Mouse (Mus musculus): ENCODE results near the gene Slc38a9. TPM values are rescaled to one million over a fixed set of nuclear protein-coding genes. Genes with fewer than 3 reads are reported as not detected.
A peak's percentile ranks its signal among the peaks of the same experiment; 100 is the strongest.

The Slc38a9 gene
- total RNA-seq (2021) = 10 to 100 TPM; 16.1 to 18.5 TPM
- long read RNA-seq, full-length matches to known transcripts = 1 of 11 reads
- long read RNA-seq, partial matches to known transcripts = 5 of 11 reads
- long read RNA-seq, other reads (novel, unspliced or antisense) = 5 of 11 reads

GRCm38 (mm10) chr13:112660574-112661381, at the start of gene Slc38a9:
TSS of gene Slc38a9 (plus strand) at chr13:112660751.
- peak; percentile 89 to 94 for DNase-seq (ENCODE audit: low spot score in 2 of 2)

GRCm38 (mm10) chr13:112621592-112621991, 39.0 kb upstream of the Slc38a9 start:
- no peak for DNase-seq (ENCODE audit: low spot score in 2 of 2)

- no peak for DNase-seq (ENCODE audit: low spot score in 2 of 2)
These were observed 36.9 kb upstream of the Slc38a9 start for GRCm38 (mm10) chr13:112623656-112624055.

- no peak for DNase-seq (ENCODE audit: low spot score in 2 of 2)
These were observed 35.9 kb upstream of the Slc38a9 start for GRCm38 (mm10) chr13:112624622-112625021.

GRCm38 (mm10) chr13:112625566-112625965, 35.0 kb upstream of the Slc38a9 start:
- no peak for DNase-seq (ENCODE audit: low spot score in 2 of 2)

- DNase-seq (ENCODE audit: low spot score in 2 of 2) = no peak
These were observed 25.2 kb upstream of the Slc38a9 start for GRCm38 (mm10) chr13:112635174-112635837.

- DNase-seq (ENCODE audit: low spot score in 2 of 2) = no peak
These were observed 24.1 kb upstream of the Slc38a9 start for GRCm38 (mm10) chr13:112636498-112636897.

- no peak for DNase-seq (ENCODE audit: low spot score in 2 of 2)
These were observed 21.4 kb upstream of the Slc38a9 start for GRCm38 (mm10) chr13:112639111-112639510.

- DNase-seq (ENCODE audit: low spot score in 2 of 2) = no peak
These were observed 17.7 kb upstream of the Slc38a9 start for GRCm38 (mm10) chr13:112642897-112643296.

- no peak for DNase-seq (ENCODE audit: low spot score in 2 of 2)
These were observed 15.6 kb upstream of the Slc38a9 start for GRCm38 (mm10) chr13:112644996-112645395.

- DNase-seq (ENCODE audit: low spot score in 2 of 2) = no peak
These were observed 14.9 kb upstream of the Slc38a9 start for GRCm38 (mm10) chr13:112645529-112646186.

- DNase-seq (ENCODE audit: low spot score in 2 of 2) = no peak
These were observed 9.4 kb upstream of the Slc38a9 start for GRCm38 (mm10) chr13:112651183-112651582.

GRCm38 (mm10) chr13:112652205-112652604, 8.3 kb upstream of the Slc38a9 start, which contains the start of gene Ddx4:
TSS of gene Ddx4 (minus strand) at chr13:112652475.
- DNase-seq (ENCODE audit: low spot score in 2 of 2) = no peak

GRCm38 (mm10) chr13:112659986-112660573, 471 bp upstream of the Slc38a9 start:
- DNase-seq (ENCODE audit: low spot score in 2 of 2) = no peak

GRCm38 (mm10) chr13:112661687-112662086, 1.1 kb downstream of the Slc38a9 start:
- no peak for DNase-seq (ENCODE audit: low spot score in 2 of 2)

- DNase-seq (ENCODE audit: low spot score in 2 of 2) = no peak
These were observed 6.0 kb downstream of the Slc38a9 start for GRCm38 (mm10) chr13:112666433-112667024.

- DNase-seq (ENCODE audit: low spot score in 2 of 2) = no peak
These were observed 6.7 kb downstream of the Slc38a9 start for GRCm38 (mm10) chr13:112667215-112667614.

GRCm38 (mm10) chr13:112671708-112672107, 11.2 kb downstream of the Slc38a9 start:
- no peak for DNase-seq (ENCODE audit: low spot score in 2 of 2)

- DNase-seq (ENCODE audit: low spot score in 2 of 2) = no peak
These were observed 12.2 kb downstream of the Slc38a9 start for GRCm38 (mm10) chr13:112672797-112673196.

- DNase-seq (ENCODE audit: low spot score in 2 of 2) = peak; percentile 71 to 72
These were observed 13.4 kb downstream of the Slc38a9 start for GRCm38 (mm10) chr13:112673899-112674447.

GRCm38 (mm10) chr13:112678154-112678553, 17.6 kb downstream of the Slc38a9 start:
- DNase-seq (ENCODE audit: low spot score in 2 of 2) = no peak
